Mouse (Mus musculus) forelimb bud, embryonic 11.5 days (tissue): ENCODE measurements around the gene Gltpd2.
"Not testable (repeated sequence)": the region's sequence is repeated elsewhere in the genome, so short reads cannot be mapped to it uniquely, and the experiment has no call there.

Source experiments
- DNase-seq: peaks from one replicate; pipeline ENCODE4 v3.0.0-alpha.2; 2012; ENCODE audit warnings: low read depth, low spot score

Gene Gltpd2

DNA sequence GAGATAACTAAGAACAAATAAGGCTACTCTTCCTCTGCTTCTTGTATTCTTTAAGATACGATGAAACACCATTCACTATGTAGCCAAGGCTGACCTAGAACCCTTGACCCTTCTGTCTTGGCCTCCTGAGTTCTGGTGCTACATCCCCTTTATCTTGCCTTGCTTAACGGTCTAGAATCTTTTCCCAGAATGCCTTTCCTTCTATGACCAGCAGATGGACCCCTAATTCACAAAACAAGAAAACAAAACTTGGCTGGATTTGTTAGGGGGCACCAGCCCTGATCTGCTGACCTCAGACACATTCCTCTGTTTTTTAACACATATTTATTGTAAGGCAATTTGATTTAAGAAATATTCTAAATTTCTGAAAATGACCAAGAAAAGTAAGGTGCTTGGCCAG lies 2.6 kb upstream of the Gltpd2 start:
- peak; percentile 76 for DNase-seq

DNA sequence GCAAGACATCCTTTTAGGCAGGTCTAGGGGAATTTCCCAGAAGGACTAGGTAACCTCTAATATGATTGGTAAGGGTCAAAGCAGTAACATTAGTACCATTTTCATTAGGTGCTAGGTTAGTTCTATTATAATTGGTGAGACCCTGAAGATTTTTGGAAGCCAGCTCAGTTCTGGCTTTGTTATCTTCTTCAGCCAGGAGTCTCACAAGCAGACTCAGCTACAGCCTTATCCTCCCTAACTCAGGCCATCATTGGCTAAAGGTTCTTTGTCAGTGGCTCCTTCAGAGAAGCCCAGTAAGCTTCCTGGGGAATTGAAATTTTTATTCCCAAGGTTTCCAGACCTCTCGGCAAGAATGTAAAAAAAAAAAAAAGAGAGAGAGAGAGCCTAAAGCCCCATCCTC lies 560 bp upstream of the Gltpd2 start:
- DNase-seq, result no peak

DNA sequence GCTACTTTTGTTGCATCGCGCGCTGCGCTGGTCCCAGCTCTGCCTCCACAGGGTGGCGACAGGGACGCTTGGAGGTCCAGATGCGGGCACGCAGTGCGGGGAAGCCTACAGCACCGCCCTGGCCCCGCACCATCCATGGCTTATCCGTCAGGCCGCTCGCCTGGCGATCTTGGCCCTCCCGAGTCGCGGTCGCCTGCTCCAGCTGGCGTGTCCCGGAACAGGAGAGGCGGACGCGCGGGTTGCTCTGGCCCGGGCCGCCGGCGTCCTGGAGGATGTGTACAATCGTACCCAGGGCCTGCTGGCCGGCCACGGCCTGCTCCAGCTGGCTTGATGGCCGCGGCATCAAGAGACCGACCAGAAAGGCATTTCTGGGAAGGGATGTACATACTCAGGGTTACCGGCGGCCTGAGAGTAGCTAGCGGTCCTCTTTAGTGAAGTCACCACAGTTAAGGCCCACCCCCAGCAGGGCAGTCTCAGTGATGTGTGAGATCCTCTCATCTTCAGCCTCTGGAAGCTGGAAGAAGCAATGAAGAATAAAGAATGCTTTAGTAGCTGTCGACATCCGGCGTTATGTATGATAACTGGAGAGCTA lies 1.3 kb downstream of the Gltpd2 start:
- DNase-seq, result no peak

DNA sequence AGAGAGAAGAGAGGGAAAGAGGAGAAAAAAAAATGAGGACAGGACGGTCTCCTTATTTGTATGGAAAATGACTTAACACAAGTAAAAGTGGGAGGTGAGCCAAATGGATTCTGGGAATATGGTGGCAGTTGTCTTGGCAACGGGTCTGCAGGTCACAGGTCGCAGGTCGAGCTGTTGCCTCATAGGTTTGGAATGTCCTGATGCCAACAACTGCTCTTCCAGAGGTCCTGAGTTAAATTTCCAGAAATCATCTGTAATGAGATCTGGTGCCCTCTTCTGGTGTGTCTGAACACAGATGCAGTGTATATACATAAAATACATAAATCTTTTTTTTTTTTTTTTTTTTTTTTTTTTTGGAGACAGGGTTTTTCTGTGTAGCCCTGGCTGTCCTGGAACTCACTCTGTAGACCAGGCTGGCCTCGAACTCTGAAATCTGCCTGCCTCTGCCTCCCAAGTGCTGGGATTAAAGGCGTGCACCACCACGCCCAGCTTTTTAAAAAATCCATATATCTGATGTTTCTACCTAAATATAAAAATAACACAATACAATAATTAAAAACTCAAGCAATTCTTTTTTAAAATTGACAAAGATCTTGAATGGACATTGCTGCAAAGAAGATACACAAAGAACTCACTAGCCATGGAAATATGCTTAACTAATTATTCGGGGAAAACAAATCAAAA lies 4.5 kb downstream of the Gltpd2 start:
- DNase-seq, result not testable (repeated sequence)

DNA sequence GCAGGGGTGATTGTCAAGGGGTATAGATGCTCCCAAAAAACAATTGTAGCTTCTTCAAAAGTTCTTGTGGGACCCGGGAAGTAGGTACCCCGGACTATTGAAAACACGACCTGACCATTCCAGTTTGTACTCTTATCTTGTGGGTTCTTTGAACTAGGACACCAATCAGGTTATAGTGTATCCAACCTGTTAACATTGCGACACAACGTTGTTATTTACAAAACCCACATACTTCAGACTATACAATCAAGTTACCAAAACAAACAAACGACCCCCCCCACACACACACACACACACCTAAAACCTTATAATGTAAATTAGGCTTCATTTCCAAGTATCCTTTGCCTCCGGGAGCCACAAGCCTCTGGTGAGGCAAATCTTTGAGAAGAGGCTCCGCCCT lies 5.8 kb downstream of the Gltpd2 start:
- no peak for DNase-seq

DNA sequence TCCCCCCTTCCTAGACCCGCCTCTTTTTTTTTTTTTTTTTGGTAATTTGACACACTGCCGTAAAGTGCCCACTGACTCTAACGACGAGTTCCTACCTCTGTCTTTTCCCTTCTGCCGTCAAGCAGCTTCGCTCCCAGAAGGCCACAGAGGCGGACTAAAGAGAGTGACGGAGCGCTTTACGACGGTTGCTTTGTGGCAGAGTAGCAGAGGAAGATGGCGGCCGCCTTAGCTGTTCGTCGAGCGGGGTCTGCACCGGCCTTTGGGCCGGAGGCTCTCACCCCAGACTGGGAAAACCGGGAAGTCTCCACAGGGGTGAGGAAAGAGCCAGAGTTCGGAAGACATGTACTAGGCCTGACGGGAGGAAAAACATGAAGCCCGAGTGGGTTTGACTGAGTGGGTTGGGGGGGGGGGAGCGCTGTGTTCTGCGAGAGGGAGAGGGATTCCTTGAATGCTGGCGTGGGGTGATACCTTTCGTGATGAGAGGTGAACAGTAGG lies 6.2 kb downstream of the Gltpd2 start, which contains the start of gene Psmb6:
Gene Psmb6, plus strand, starts transcription at position 184 of the 495 bp plus-strand sequence.
- DNase-seq, result peak; percentile 97

DNA sequence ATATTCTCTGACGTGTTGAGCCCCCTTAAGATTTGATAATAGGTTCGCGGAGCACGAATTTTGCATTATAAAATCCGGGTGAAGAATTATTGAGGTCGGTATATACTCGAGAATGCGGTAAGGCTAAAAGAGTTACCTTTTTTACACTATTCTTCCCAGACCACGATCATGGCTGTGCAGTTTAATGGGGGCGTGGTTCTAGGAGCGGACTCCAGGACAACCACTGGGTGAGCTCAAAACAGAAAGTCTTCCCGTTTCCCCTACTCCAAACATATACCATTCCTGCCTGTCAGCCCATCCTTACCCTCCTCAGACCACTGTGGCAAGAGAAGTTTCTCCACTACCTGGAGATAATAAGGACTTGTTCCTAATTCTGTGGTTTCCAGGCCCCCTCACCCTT lies 6.7 kb downstream of the Gltpd2 start:
- DNase-seq, result no peak

DNA sequence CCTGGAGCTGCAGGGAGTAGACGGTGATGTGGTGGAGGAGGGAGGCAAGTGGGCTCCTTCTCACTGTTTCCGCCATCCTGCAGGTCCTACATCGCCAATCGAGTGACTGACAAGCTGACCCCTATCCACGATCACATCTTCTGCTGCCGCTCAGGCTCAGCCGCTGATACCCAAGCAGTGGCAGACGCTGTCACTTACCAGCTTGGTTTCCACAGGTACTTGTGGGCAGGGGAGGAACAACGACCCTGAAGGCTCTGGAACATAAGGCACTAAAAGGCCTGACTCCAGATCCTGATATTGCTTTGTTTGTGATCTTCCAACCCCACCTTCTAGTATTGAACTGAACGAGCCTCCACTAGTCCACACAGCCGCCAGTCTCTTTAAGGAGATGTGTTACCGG lies 7.2 kb downstream of the Gltpd2 start:
- DNase-seq, result no peak

DNA sequence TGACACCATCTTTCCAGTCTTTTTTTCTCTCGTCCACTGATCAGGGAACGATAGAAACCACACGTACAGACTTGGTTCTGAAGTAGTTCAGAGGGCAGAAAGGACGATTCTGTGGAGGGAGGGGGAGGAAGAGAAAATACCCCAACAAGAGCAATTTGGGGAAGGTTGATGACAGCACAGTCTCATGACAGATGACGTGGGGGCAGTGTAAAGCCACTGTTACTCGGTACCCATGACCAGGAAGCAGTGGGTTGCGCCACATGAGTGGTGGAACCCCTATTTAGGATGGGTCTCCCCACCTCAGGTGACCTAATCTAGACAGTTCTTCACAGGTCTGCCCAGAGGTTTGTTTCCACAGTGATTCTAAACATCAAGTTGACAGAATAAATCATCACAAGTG lies 9.6 kb downstream of the Gltpd2 start:
- DNase-seq, result no peak

DNA sequence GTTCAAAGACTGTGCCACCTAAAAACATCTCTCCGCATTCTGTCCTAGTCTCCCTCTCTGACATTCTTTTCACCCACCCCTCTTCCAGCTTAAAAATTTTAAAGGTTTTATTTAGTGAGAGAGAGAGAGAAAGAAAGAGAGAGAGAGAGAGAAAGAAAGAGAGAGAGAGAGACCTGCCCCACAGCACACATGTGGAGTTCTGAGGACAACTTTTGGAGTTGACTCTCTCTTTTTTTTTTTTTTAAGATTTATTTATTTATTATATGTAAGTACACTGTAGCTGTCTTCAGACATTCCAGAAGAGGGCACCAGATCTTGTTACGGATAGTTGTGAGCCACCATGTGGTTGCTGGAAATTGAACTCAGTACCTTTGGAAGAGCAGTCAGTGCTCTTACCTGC lies 12.1 kb downstream of the Gltpd2 start:
- not testable (repeated sequence) for DNase-seq

DNA sequence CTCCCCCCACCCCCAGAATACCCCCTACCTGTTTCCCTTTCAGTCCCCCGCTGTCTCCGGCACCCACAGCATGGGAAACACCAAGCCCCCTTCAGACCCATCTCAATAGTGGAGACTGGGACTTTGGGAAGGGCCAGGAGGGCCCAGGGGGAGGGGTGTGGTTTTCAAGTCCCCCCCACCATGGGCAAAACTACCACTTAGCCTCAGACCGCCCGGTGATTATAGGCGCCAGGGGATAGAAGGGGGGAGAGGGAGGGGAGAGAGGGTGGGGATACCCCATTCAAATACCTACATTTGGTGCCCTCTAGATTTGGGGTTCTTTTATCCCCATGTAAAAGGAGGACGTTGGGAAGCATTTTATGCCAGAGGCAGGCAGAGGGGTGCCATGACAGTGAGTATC lies 13.8 kb downstream of the Gltpd2 start, which contains the start of gene Gm40193:
Gene Gm40193, minus strand, starts transcription at position 101 of the 400 bp plus-strand sequence.
- DNase-seq, result no peak

DNA sequence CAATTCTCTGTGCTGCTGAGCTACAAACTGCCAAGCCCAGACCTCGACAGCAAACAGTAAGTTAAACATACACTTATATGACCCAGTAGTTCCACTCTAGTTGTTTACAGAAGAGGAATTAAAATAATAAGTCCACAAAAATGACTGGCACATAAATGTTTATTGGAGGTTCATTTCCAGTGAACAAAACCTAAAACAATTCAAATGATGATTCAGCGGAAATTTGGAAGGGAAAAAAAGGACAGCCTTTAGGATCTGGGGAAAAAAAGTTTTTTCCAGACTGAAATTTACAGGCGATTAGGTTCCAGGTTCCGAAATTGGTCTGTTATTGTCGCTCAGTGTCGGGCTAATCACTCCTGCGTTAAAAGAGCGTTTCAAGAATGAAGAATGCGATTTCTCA lies 20.4 kb downstream of the Gltpd2 start:
- no peak for DNase-seq

DNA sequence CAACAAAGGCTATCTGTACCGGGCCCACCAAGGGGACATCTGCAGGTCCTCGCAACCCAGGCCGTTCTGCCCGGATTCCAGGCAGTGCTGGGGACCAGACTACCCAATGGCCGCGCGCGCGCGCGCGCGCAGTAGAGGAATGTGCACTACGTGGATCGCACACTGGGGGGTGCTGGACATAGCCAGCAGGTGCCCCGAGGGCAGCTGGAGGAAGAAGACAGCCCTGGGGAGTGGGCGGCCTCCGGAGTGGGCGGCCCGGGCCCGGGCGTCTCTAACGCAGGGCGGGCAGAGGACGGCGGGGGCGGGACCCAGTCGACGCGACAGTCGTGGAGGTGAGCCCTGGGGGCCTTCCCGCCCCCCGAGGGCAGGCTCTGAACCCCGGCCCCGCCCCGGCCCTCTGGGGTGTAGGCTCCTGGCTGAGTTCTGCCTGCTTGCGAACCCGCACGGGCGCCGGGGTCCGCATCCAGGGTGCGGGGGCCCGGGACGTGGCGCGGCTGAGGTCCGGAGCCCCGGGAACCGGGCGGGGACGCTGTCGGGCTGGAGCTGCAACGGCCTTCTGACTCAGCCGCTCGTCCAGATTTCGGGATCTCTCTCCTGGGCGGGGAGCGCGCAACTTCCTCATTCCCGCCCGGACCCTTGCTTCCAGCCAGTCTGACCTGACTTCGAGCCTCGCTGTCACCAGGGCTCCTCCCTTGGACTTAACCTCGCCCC lies 21.0 kb downstream of the Gltpd2 start, which contains the start of gene Pld2:
Gene Pld2, plus strand, starts transcription at position 188 of the 711 bp plus-strand sequence.
- DNase-seq, result peak; percentile 87

DNA sequence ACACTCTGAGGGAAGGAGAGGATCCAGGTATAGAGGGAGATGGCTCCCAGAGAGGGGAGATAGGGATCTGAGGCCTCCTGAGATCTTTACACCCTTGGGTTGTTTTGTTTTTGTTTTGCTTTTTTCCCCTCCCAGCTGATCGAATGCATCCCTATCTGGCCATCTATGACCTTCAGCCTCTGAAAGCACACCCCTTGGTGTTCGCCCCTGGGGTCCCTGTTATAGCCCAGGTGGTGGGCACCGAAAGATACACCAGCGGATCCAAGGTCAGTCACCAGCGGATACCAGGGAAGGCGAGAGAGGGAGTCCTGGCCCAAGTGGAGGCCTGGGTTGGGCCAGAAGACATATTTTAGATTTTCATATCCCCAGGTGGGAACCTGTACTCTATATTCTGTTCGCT lies 21.9 kb downstream of the Gltpd2 start:
- no peak for DNase-seq

DNA sequence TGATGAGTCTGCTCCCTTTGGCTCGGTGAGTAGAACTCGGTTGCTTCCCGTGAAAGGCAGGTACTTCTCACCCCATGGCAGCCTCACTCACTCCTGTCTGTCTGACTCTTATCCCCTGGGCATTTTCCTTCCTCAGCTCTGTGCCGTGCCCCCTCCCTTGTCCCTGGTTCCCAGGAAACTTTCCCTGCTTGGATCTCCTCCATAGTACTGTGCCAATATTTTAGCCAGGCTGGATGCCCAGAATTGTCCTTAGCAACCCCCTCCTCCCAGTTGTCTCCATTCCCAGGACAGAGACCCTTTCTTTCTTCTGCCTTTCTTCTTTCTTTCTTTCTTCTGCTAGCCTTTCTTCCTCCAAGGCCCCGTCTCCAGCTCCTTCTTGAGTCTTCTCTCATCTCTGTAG lies 22.4 kb downstream of the Gltpd2 start:
- DNase-seq, result no peak

DNA sequence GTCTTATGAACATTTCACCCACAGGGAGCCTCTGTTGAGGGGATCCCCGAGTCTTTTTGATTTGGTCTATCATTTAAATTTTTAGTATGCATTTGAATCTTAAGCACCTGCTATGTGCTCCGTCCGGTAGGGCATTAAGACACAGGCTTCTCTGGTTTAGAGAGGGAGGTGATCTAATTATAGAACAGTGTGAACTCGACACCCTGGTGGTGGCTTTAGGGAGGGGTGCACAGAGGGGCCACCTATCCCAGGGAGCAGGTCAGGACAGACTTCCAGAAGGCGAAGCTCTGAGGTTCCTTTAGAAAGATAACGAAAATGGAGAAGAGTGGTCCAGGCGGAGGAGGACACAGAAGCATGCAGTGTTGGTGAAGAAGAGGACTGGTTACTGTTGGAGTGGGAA lies 25.5 kb downstream of the Gltpd2 start:
- DNase-seq, result no peak

DNA sequence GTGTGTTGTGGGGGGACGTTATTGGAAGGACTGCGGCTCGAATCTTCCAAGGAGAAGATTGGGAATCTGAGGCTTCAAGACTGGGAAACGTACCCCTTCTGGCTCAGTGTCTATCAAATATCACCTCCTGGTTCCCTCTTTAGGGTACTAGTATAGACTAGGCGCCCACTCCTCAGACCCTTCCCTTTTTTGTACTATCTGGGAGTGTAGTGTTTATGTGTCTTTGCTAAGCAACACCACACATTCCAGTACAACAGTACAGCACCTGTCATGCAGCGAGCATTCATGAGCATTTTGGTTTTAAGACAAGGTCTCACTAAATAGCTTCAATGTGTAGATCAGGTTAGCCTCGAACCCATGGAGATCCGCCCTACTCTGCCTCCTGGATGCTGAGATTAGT lies 32.5 kb downstream of the Gltpd2 start:
- no peak for DNase-seq

DNA sequence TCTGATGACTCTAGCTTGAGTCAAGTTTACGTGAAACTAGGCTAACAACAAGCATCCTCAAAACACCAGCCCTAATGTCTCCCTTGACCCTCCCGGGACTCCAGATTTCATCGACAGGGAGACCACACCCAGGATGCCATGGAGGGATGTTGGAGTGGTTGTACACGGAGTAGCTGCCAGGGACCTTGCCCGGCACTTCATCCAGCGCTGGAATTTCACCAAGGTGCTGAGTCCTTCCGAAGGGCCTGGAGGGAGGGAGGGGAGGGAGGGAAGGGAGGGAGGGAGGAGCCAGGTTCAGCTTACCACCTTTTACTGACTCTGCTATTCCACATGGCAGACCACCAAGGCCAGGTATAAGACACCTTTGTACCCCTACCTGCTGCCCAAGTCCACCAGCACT lies 34.9 kb downstream of the Gltpd2 start:
- no peak for DNase-seq

DNA sequence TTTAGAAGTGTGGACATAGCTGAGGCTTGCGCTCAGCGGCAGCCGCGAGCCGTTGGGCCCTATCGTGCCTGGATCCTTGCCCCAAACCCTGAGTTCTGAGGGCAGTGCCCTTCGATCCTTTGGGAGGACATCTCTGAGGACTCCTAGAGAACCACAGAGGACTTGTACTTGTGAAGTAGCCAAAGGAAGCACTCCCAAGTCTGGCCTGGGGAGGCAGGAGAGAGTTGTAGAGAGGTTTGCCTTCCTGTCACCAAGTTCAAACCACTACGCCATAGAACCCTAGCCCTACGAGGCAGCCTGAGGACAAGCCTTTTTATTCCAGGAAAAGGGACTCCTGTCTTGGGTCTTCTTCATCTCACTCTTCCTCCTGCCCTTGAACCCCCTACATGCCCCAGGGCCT lies 38.5 kb downstream of the Gltpd2 start:
- no peak for DNase-seq

DNA sequence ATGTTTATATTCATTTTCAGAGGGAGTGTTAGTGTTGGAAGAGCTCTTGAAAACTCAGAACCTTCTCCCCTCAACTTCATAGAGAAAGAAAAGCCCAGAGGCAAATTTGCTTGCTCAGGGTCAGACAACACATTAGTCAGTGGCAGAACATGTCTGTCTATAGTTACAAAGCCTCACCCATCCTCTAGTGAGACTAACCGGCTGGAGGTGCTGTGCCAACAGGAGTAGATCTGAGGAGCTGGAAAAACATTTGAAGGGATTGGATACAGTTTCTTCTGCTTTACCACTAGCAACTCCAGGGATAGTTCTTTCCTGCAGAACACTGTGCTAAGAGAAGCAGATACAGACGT lies 42.9 kb downstream of the Gltpd2 start:
- DNase-seq, result no peak

DNA sequence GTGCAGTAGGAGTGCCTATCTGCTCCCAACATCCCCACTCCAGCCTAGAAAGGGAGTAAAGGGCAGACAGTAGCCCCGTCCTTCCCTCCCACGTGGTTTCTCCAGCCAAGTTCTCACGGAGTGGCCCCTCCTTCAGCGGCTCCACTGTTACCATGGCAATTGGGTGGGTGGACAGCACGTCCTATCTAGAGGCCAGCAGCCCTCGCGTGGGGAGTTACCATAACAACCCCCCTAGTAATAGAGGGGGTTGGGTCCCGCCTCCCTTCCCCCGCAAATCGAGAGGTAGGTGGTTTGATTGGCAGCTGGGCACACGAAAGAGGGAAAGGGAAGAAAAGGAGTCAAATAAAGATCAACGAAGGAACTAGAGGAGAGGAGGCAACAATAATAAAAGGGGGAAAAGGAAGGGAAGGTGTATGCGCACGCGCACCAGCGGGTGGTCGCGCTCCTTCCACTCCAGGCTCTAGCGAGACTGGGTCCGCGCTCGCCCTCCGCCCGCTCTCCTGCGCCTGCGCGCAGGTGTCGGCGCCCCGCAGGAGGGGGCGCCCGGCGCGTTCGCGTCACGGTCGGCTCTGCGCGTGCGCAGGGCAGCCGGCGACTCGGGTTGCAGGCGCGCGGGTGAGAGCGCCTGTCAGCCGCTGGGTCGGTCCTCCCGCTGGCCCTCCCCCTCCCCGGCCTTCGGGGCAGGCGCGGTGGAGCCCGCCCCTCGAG lies 43.4 kb downstream of the Gltpd2 start, which contains the start of gene Mink1:
Gene Mink1, plus strand, starts transcription at position 595 of the 708 bp plus-strand sequence.
- DNase-seq, result peak; percentile 96

DNA sequence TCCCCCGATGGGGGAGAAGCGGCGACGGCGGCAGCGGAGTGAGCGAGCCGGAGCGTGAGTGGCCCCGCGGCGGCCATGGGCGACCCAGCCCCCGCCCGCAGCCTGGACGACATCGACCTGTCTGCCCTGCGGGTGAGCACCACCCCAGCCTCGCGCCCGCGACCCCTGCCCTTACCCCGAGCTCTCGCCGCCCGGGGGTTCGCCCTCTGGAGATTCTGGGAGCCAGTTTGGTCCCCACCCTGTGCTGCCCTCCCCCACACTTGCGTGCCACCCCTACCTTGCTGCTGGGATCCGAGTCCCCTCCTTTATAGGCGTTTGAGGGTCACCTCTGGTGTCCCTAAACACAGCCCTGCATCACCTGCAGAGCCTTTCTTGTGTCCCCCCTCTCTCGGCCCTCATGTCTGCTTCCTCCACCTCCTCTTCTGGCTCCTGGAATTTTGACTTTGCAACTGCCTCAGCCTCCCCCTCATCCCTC lies 44.0 kb downstream of the Gltpd2 start:
- no peak for DNase-seq
